Mouse (Mus musculus): Measurements from ENCODE around the gene Zfp64.

Zfp64 gene

GRCm38 (mm10) chr2:168948506-168948905 lies 6.9 kb downstream of the Zfp64 start:
- DNase-seq (ENCODE audit: extremely low spot score) = no peak

GRCm38 (mm10) chr2:168947663-168948062 lies 7.7 kb downstream of the Zfp64 start:
- DNase-seq (ENCODE audit: extremely low spot score) = no peak

- DNase-seq (ENCODE audit: extremely low spot score) = no peak
These were observed 11.4 kb downstream of the Zfp64 start for GRCm38 (mm10) chr2:168944011-168944410.

GRCm38 (mm10) chr2:168939941-168940340 lies 15.4 kb downstream of the Zfp64 start:
- DNase-seq (ENCODE audit: extremely low spot score) = no peak

- no peak for DNase-seq (ENCODE audit: extremely low spot score)
These were observed 16.0 kb downstream of the Zfp64 start for GRCm38 (mm10) chr2:168939261-168939933.

- no peak for DNase-seq (ENCODE audit: extremely low spot score)
These were observed 18.5 kb downstream of the Zfp64 start for GRCm38 (mm10) chr2:168936896-168937295.

GRCm38 (mm10) chr2:168935165-168935564 lies 20.2 kb downstream of the Zfp64 start:
- DNase-seq (ENCODE audit: extremely low spot score) = no peak

GRCm38 (mm10) chr2:168931686-168932085 lies 23.7 kb downstream of the Zfp64 start:
- DNase-seq (ENCODE audit: extremely low spot score) = no peak

GRCm38 (mm10) chr2:168929691-168930090 lies 25.7 kb downstream of the Zfp64 start:
- DNase-seq (ENCODE audit: extremely low spot score) = peak; percentile 66

- DNase-seq (ENCODE audit: extremely low spot score) = no peak
These were observed 28.0 kb downstream of the Zfp64 start for GRCm38 (mm10) chr2:168927401-168927800.

GRCm38 (mm10) chr2:168926257-168926810 lies 29.1 kb downstream of the Zfp64 start:
- no peak for DNase-seq (ENCODE audit: extremely low spot score)

GRCm38 (mm10) chr2:168923706-168924105 lies 31.7 kb downstream of the Zfp64 start:
- DNase-seq (ENCODE audit: extremely low spot score) = peak; percentile 57

- DNase-seq (ENCODE audit: extremely low spot score) = no peak
These were observed 32.9 kb downstream of the Zfp64 start for GRCm38 (mm10) chr2:168922466-168922865.

GRCm38 (mm10) chr2:168920007-168920406 lies 35.4 kb downstream of the Zfp64 start:
- DNase-seq (ENCODE audit: extremely low spot score) = no peak

GRCm38 (mm10) chr2:168912901-168913721 lies 42.3 kb downstream of the Zfp64 start:
- peak; percentile 45 for DNase-seq (ENCODE audit: extremely low spot score)

GRCm38 (mm10) chr2:168912051-168912891 lies 43.1 kb downstream of the Zfp64 start:
- peak; percentile 39 for DNase-seq (ENCODE audit: extremely low spot score)

GRCm38 (mm10) chr2:168911527-168911926 lies 43.9 kb downstream of the Zfp64 start:
- DNase-seq (ENCODE audit: extremely low spot score) = peak; percentile 19

- no peak for DNase-seq (ENCODE audit: extremely low spot score)
These were observed 49.4 kb downstream of the Zfp64 start for GRCm38 (mm10) chr2:168906022-168906421.

GRCm38 (mm10) chr2:168904846-168905245 lies 50.5 kb downstream of the Zfp64 start:
- no peak for DNase-seq (ENCODE audit: extremely low spot score)

- DNase-seq (ENCODE audit: extremely low spot score) = peak; percentile 74
These were observed 51.2 kb downstream of the Zfp64 start for GRCm38 (mm10) chr2:168904188-168904587.

- peak; percentile 22 for DNase-seq (ENCODE audit: extremely low spot score)
These were observed 52.8 kb downstream of the Zfp64 start for GRCm38 (mm10) chr2:168902634-168903033.

GRCm38 (mm10) chr2:168897906-168898305 lies 57.5 kb downstream of the Zfp64 start:
- no peak for DNase-seq (ENCODE audit: extremely low spot score)
